Mouse (Mus musculus): ENCODE results near the gene Rfxank.

- TF ChIP-seq CTCF (IDR thresholded peaks at IDR 0.05; ENCODE audit: low read depth, low read length), result no peak
- no peak for TF ChIP-seq POLR2A (IDR thresholded peaks at IDR 0.05; ENCODE audit: borderline replicate concordance, low read depth, low read length)
Observed at GRCm38 (mm10) chr8:70157240-70157800, 18.4 kb upstream of the Rfxank start.
